Mouse (Mus musculus): ENCODE measurements at regions not wholly inside any gene's neighbourhood (a gene's known extent, or its start where the extent isn't known, plus 50 kb on each side); places are given as distances from the start of the nearest gene placed in this dataset.
"Not testable (repeated sequence)": the region's sequence is repeated elsewhere in the genome, so short reads cannot be mapped to it uniquely, and the experiment has no call there.

DNA sequence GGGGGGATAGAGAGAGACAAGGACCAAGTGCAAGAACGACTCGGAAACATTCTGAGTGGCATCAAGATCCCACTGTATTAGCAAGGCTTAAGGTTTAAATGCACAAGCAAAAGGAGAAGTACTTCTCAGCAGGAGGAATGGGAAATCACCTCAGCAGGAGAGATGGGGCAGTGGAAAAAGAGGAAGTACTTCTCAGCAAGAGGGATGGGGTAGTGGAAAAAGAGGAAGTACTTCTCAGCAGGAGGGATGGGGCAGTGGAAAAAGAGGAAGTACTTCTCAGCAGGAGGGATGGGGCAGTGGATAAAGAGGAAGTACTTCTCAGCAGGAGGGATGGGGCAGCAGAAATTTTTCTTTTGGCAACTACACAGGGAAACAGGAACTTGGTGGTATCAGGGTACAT is 340.8 kb upstream of the Tbl1xr1 start:
- not testable (repeated sequence) for H3K36me3 ChIP-seq (ENCODE audit: inconsistent target); H3K79me2 ChIP-seq (ENCODE audit: inconsistent target); H3K27ac ChIP-seq; H3K4me3 ChIP-seq (ENCODE audit: inconsistent target)
- WGBS (ENCODE audit: missing documents): 95% methylated on average over 2 of the region's 2 CpGs

DNA sequence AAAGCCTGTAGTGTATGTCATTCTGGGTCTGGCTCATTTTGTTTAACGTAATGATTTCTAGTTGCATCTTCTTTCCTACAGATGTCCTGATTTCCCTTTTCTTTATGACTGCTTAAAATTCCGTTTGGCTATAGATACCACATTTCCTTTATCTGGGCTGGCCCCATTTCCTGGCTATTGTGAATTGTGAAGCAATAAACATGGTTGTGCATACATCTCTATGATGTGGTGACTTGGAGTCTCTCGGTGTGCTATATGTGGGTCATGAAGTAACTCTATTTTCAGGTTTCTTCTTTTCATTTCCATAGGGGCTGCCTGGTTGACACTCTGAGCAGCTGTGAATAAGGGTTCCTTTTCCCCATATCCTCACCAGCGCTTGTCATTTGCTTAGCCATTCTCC is 336.7 kb upstream of the Tbl1xr1 start:
- H3K4me3 ChIP-seq (ENCODE audit: inconsistent target): no peak overlapping the region
- no peaks in the 10 kb centered on the region for H3K79me2 ChIP-seq (ENCODE audit: inconsistent target)
- H3K27ac ChIP-seq: no peak overlapping the region
- 71% methylated on average over 4 of the region's 4 CpGs for WGBS (ENCODE audit: missing documents)
- H3K36me3 ChIP-seq (ENCODE audit: inconsistent target): no peaks in the 10 kb centered on the region

DNA sequence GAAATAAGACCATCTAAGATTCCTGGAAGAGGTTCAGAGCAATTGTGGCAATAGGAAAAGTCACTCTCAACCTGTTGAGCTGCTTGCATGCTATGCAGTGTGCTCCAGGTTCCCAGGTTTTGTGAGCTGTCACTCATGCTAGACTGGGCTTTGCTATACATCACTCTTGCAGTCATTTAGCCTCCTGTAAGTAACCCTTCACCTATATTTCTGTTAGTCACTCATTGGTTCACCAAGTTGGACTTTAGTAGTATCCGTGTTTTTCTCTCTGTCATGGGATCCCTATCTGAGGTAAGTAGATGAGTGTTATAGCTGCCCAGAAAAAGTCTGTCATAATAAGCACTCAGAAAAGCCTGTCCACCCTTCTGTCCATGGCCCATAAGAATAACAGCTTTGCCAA is 332.3 kb upstream of the Tbl1xr1 start:
- no peaks in the 10 kb centered on the region for H3K79me2 ChIP-seq (ENCODE audit: inconsistent target)
- no peak overlapping the region for H3K27ac ChIP-seq
- WGBS (ENCODE audit: missing documents): 86% methylated on average over 1 of the region's 1 CpGs
- H3K4me3 ChIP-seq (ENCODE audit: inconsistent target): no peak overlapping the region
- H3K36me3 ChIP-seq (ENCODE audit: inconsistent target): no peaks in the 10 kb centered on the region

DNA sequence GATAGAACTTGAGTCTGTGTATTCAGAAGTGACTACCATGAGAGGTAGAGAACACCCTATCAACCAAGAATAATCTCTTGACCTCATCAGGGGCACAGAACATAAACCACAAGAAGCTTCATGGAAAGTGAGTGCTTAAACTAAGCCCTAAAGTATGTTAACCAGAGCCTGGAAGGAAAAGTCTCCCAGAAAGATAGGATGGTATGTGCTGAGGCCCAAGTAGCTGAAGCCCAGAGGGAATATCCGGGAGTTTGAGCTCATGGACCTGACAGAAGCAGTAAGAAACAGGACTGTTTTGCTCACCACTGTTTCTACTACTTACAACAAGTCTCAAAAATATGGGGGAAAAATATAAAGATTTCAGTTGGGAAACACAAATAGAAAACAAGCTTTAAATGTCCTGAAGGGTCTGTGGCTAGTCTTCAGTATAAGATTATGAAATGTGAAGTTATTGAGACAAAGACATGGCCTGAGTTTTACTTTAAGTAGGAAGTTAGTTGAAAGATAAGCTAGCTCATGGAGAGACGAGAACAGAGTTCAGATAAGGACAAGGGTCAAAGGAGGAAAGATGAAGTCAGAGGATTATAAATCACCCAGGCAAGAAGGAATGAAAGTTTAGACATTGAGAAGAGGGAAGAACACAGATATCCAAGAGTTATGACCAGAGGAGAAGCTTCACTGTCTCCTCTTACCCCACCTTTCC is 315.8 kb upstream of the Tbl1xr1 start:
- Histone ChIP-seq H3K79me2 (ENCODE audit: inconsistent target) (no peaks in the 10 kb centered on the region), H3K4me3 (ENCODE audit: inconsistent target) (no peak overlapping the region), H3K27ac (no peak overlapping the region), H3K36me3 (ENCODE audit: inconsistent target) (no peaks in the 10 kb centered on the region)
- 81% methylated on average over 2 of the region's 2 CpGs for WGBS (ENCODE audit: missing documents)

DNA sequence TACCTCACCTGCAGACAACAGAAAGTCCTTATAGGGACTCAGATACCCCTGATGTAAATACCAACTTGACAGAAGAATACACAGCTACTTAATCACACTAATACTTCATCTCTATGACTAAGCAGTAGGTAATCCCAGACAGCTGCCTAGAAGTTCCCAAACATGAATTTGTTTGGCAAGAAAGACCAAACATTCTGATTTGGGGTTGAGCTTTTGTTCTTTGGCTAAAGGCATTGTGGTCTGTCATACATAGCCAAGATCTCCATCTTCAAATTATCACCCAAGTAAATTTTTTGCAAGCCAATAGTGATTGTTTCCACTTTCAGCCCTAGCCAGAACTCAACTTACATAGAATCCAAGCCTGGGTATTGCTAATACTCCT is 315.2 kb upstream of the Tbl1xr1 start:
- Histone ChIP-seq H3K4me3 (ENCODE audit: inconsistent target) (no peak overlapping the region), H3K79me2 (ENCODE audit: inconsistent target) (no peaks in the 10 kb centered on the region), H3K36me3 (ENCODE audit: inconsistent target) (no peaks in the 10 kb centered on the region), H3K27ac (no peak overlapping the region)

DNA sequence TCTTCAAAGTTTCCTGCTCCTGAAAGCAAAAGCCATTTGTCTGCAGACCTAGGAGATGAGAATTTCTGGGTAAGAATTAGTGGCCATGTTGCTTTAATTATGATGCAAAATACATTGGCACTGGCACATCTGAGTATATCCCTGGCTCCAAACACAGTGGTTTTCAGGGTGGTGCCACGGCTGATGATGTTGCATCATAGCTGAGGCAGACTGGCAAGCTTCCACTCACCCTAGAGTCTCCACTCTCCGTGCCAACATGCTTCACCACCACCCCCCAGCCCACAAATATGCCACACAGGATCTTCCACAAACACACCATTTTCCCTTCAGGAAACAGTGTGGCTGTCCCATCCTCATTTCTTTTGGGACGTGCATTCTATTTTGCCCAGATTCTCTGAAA is 314.5 kb upstream of the Tbl1xr1 start:
- no peak overlapping the region for H3K4me3 ChIP-seq (ENCODE audit: inconsistent target)
- no peaks in the 10 kb centered on the region for H3K79me2 ChIP-seq (ENCODE audit: inconsistent target)
- no peaks in the 10 kb centered on the region for H3K36me3 ChIP-seq (ENCODE audit: inconsistent target)
- WGBS (ENCODE audit: missing documents): 15% methylated on average over 3 of the region's 3 CpGs
- H3K27ac ChIP-seq: no peak overlapping the region

DNA sequence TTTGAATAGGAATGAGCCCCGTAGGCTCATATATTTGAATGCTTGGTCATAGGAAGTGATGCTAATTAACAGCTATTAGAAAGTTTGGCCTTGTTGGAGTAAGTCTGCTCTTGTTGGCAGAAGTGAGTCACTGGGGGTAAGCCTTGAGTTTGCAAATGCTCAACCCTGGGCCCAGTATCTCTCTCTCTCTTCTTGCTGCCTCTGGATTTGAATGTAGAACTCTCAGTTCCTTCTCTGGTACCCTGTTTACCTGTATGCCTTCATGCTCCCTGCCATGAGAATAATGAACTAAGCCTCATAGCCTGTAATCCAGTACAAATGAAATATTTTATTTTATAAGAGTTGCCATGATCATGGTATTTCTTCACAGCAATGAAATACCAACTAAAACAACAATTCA is 308.4 kb upstream of the Tbl1xr1 start:
- no peaks in the 10 kb centered on the region for H3K36me3 ChIP-seq (ENCODE audit: inconsistent target)
- no peak overlapping the region for H3K4me3 ChIP-seq (ENCODE audit: inconsistent target)
- no peaks in the 10 kb centered on the region for H3K79me2 ChIP-seq (ENCODE audit: inconsistent target)
- WGBS (ENCODE audit: missing documents): 83% methylated on average over 1 of the region's 1 CpGs
- no peak overlapping the region for H3K27ac ChIP-seq

DNA sequence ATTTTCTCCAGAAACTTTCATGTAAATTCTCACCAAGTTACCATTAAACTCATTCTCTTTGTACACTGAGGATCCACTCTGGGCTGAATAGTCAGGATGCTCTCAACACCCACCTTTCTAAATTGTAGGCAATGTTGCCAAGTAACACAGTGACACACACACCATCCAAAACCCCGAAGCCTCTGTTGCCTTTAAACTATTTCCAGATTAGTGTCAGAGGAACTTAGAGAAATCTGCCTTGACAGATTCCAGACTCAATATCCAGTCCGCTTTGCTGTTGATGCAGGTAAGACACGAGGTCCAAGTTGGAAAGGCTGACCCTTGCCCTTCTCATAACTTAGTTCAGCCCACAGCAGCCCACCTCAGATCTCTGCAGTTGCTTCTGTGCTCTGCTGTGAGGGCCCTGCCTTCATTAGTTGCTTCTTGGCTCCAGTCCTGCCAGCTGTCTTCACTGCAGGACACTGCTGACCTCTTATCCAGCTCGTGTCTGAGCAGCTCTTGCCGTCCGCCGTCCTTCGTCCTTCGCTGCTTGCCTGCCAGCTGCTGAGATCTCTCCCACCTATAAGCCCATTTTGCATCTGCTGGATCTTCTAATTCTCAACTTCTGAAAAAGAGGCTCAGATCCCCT is 306.4 kb upstream of the Tbl1xr1 start:
- WGBS (ENCODE audit: missing documents): 92% methylated on average over 9 of the region's 9 CpGs
- Histone ChIP-seq H3K4me3 (ENCODE audit: inconsistent target) (no peak overlapping the region), H3K36me3 (ENCODE audit: inconsistent target) (no peaks in the 10 kb centered on the region), H3K79me2 (ENCODE audit: inconsistent target) (no peaks in the 10 kb centered on the region), H3K27ac (no peak overlapping the region)

DNA sequence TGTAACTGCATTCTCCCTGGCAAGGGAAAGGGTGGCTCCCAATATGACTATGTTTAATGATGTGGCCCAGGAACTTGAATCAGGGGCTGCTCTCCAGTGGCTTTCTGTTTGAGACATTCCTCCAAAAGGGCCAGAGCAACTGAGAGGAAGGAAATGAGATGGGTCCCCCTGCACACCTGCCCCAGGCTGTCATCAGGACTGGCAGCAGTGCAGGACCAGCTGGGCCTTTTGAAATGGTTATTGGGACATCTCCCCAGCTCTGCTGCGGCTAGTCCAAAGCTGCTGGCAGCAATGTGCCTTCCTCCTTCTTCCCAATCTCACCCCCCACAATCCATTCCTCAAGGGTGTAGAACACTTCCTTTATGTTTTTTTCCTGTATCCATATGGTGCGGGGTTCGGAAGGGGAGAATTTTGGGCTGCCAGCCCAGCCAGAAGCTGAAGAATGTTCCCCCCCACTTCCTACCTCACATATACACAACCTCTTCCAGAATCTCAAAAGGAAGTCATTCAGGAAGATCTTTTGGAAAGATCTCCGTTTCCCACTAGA is 304.6 kb upstream of the Tbl1xr1 start:
- Histone ChIP-seq H3K36me3 (ENCODE audit: inconsistent target) (no peaks in the 10 kb centered on the region), H3K4me3 (ENCODE audit: inconsistent target) (no peak overlapping the region), H3K27ac (no peak overlapping the region), H3K79me2 (ENCODE audit: inconsistent target) (no peaks in the 10 kb centered on the region)
- 98% methylated on average over 4 of the region's 4 CpGs for WGBS (ENCODE audit: missing documents)

DNA sequence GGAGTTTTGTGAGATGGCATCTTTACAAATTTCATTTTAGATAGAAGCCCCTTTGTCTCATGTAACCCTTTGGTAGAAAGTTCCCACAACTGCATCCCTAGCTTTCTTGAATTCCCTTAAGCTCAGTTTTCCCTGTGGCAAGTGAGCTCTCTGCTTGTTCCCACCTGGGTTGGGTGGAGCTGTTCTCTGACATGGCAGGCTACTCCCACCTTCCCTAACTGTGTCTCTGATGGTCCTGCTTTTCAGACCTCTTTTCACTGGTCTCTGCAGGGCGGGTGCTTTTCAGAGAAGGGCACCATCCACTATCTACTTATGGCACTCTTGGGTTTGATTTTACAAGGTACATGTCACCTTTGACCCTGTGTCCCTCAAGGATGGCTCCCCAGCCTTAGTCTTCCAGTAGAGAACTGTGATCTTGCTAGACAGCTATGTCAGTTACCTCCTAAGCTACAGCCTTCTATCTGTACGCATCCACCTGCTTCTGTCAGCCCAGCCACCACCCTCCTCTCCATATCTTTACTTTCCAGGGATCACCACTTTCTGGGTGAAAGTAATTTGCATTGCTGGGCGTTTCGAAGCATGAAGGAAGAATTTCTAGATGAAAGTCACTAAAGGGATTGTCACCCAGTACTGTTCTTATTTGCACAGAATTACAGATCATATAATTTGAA is 302.1 kb upstream of the Tbl1xr1 start:
- 96% methylated on average over 4 of the region's 4 CpGs for WGBS (ENCODE audit: missing documents)
- H3K27ac ChIP-seq: no peak overlapping the region
- no peak overlapping the region for H3K4me3 ChIP-seq (ENCODE audit: inconsistent target)
- no peaks in the 10 kb centered on the region for H3K36me3 ChIP-seq (ENCODE audit: inconsistent target)
- H3K79me2 ChIP-seq (ENCODE audit: inconsistent target): no peaks in the 10 kb centered on the region

DNA sequence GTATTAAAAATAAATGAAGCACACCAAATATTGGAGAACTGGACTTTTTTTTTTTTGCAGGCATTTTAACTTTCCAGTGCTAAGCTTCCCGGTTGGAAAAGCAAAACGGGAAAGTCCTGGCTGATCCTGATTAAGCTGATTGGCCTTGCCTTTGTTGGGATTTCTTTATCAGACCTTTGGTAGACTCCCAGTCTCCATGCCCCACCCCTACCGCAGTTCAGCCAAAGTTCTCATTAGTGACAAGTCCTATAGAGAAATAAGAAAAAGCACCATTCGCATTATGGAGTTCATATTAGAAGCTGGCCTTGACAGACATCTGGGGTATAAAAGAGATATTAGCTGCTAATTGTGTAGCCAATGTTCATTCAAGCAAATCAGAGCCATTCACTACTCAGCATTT is 297.7 kb upstream of the Tbl1xr1 start:
- no peaks in the 10 kb centered on the region for H3K79me2 ChIP-seq (ENCODE audit: inconsistent target)
- H3K36me3 ChIP-seq (ENCODE audit: inconsistent target): no peaks in the 10 kb centered on the region
- no peak overlapping the region for H3K27ac ChIP-seq
- no peak overlapping the region for H3K4me3 ChIP-seq (ENCODE audit: inconsistent target)
- 98% methylated on average over 4 of the region's 4 CpGs for WGBS (ENCODE audit: missing documents)

DNA sequence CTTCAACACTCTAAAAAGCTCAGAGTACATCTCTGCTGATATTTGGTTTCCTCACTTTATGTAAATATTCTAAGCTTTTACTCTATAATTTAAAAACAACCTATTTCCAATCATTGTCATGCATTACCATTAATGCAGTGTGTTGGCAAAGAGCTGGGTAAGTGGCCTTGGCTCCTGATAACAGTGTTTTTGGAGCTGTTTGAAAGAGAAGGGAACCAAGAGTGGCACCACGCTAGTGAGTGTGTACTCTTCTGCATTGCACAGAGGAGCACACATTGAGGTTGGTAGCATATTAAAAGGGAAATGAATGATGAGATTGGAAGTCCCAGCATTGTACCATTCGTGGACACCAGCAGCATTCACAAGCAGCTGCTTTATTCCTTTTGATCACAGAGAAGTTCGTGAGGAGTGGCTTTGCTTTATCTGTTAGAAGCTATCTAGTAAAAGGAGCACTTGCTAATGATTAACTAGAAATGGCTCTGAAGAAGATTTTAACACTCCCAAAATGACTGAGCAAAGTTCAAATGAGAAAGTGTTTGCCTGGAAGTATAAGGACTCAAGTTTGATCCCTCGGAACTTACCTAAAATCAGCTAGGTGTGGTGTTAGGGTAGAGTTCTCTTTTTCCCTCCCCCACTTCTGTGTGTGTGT is 284.3 kb upstream of the Tbl1xr1 start:
- Histone ChIP-seq H3K79me2 (ENCODE audit: inconsistent target) (no peaks in the 10 kb centered on the region), H3K4me3 (ENCODE audit: inconsistent target) (no peak overlapping the region), H3K27ac (no peak overlapping the region), H3K36me3 (ENCODE audit: inconsistent target) (no peaks in the 10 kb centered on the region)
- WGBS (ENCODE audit: missing documents): 95% methylated on average over 4 of the region's 4 CpGs

DNA sequence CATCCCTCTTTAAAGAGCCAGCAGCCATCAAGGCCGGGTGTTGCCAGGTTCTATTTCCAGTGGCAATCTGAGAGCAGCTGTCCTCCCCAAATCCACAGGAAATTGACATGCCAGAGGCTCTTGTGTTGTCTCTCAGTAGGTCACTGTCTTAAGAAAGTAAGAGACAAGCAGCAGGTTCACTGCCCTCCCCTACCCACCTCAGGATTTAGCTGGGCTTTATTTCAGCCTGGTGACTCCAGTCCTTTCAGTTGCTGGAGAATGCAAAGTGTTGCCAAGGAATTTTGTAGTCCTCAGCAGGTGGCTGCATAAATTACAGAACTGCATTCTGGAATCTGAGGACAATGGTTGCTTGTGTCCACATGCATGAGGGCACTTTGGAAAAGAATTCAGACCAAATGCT is 278.3 kb upstream of the Tbl1xr1 start:
- Histone ChIP-seq H3K79me2 (ENCODE audit: inconsistent target) (no peaks in the 10 kb centered on the region), H3K27ac (no peak overlapping the region), H3K36me3 (ENCODE audit: inconsistent target) (no peaks in the 10 kb centered on the region), H3K4me3 (ENCODE audit: inconsistent target) (no peak overlapping the region)
- WGBS (ENCODE audit: missing documents): 93% methylated on average over 1 of the region's 1 CpGs

DNA sequence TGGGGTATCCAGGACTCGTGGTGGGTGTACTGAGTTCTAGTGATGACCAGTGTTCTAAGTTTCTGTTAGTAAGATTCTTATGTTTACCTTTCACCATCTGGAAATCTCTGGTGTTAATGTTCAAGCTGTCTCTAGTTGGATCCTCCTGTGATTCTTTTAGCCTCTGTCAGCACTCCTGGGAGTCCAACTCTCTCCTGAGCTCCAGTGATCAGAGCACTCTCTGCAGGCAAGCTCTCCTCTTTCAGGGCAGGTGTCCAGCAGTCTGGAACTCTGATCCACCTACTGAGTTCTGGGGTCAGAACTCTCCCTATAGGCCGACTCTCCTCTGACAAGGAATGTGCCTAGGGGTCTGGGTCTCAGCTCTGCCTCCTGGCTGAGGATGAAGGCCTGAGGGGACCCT is 272.6 kb upstream of the Tbl1xr1 start:
- WGBS (ENCODE audit: missing documents): 92% methylated on average over 2 of the region's 2 CpGs

More for the DNA sequence above, 272.6 kb upstream of the Tbl1xr1 start:
- not testable (repeated sequence) for H3K27ac ChIP-seq; H3K79me2 ChIP-seq (ENCODE audit: inconsistent target); H3K36me3 ChIP-seq (ENCODE audit: inconsistent target); H3K4me3 ChIP-seq (ENCODE audit: inconsistent target)

All from macrophage (primary cell).